Mouse (Mus musculus) brain, embryonic 14.5 days (tissue): ENCODE data around the gene Ltk.

ENCODE experiments used
- CTCF ChIP-seq: fragments of 200-500 bp; IDR thresholded peaks from 2 replicates; pipeline ENCODE4 v1.5.1; 2012; ENCODE audit warnings: inconsistent platforms, mild to moderate bottlenecking, moderate library complexity, borderline replicate concordance; ENCODE audit not compliant: insufficient read depth, insufficient read length; ENCODE audit errors: extremely low read depth
- POLR2A ChIP-seq: fragments of 200-500 bp; IDR thresholded peaks from 2 replicates; pipeline ENCODE4 v1.6.1; 2012; ENCODE audit warnings: mild to moderate bottlenecking, inconsistent platforms, borderline replicate concordance; ENCODE audit not compliant: poor library complexity, insufficient read depth, insufficient read length, severe bottlenecking; ENCODE audit errors: extremely low read depth

- TF ChIP-seq POLR2A (no peak), CTCF (no peak)
Observed at GRCm38 (mm10) chr2:119749260-119749659, 11.0 kb downstream of the Ltk start.
